Mouse (Mus musculus): Measurements from ENCODE around the gene Unc50. TPM values are rescaled to one million over a fixed set of nuclear protein-coding genes. Genes with fewer than 3 reads are reported as not detected.

Gene Unc50
- polyA plus RNA-seq, 1 experiment from 2014 or later, result 115 TPM

GRCm38 (mm10) chr1:37480731-37481130, 50.8 kb downstream of the Unc50 start:
- no peak for DNase-seq (ENCODE audit: low spot score)
- Histone ChIP-seq H3K4me3 (no peak overlapping the region), H3K4me1 (no peaks in the 10 kb centered on the region), H3K9me3 (replicated peaks) (no peaks in the 10 kb centered on the region), H3K36me3 (no peaks in the 10 kb centered on the region), H3K27ac (no peak overlapping the region), H3K27me3 (ENCODE audit: low read depth, poor library complexity, severe bottlenecking) (no peaks in the 10 kb centered on the region)
- WGBS, result 88% methylated on average over 6 of the region's 6 CpGs

DNA sequence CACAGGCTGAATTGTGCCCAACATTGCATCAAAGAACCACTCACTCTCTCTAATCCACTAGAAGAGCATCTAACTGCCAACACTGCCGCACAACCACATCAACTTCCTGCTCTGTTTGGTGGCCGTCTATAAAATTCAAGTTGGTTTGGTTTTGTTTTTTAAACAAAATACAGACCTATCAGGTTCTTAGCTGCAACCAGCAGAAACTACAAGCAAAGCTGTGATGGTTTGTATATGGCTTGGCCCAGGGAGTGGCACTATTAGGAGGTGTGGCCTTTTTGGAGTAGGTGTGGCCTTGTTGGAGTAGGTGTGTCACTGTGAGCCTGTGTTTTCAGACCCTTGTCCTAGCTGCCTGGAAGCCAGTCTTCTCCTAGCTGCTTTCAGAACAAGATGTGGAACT, 51.4 kb downstream of the Unc50 start:
- WGBS, result 94% methylated on average over 2 of the region's 2 CpGs

GRCm38 (mm10) chr1:37484612-37485011, 54.7 kb downstream of the Unc50 start:
- Histone ChIP-seq H3K27ac (no peak overlapping the region), H3K4me1 (no peaks in the 10 kb centered on the region), H3K9me3 (replicated peaks) (no peaks in the 10 kb centered on the region), H3K27me3 (ENCODE audit: low read depth, poor library complexity, severe bottlenecking) (no peaks in the 10 kb centered on the region), H3K36me3 (no peaks in the 10 kb centered on the region), H3K4me3 (no peak overlapping the region)
- 87% methylated on average over 4 of the region's 4 CpGs for WGBS
- no peak for DNase-seq (ENCODE audit: low spot score)

More for the DNA sequence above, 51.4 kb downstream of the Unc50 start:
- no peaks in the 10 kb centered on the region for H3K27me3 ChIP-seq (ENCODE audit: low read depth, poor library complexity, severe bottlenecking)
- no peak overlapping the region for H3K27ac ChIP-seq
- no peaks in the 10 kb centered on the region for H3K4me1 ChIP-seq
- H3K36me3 ChIP-seq, result no peaks in the 10 kb centered on the region
- no peak overlapping the region for H3K4me3 ChIP-seq
- no peaks in the 10 kb centered on the region for H3K9me3 ChIP-seq (replicated peaks)
- DNase-seq (ENCODE audit: low spot score), result no peak

DNA sequence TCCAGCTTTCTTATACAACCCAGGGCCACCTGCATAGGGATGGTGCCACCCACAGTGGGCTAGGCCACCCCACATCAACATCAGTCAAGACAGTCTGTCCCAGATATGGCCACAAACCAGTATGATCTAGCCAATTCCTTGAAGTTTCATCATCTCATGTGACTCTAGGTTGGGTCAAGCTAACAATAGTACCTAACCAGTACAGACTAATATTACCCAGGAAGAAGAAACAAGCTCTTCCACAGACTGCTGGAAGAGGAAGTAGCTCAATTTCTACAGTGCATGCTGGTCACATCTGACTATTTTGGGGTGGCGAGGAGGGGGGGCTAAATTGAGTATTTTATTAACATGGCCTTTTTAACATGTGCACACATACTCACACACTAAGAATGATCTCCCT, 56.5 kb downstream of the Unc50 start:
- no peak overlapping the region for H3K27ac ChIP-seq
- no peaks in the 10 kb centered on the region for H3K36me3 ChIP-seq
- H3K9me3 ChIP-seq (replicated peaks), result no peaks in the 10 kb centered on the region
- peaks cover 3% of the 10 kb centered on the region; the same call in 1 of the 2 replicates for H3K4me1 ChIP-seq
- no peaks in the 10 kb centered on the region for H3K27me3 ChIP-seq (ENCODE audit: low read depth, poor library complexity, severe bottlenecking)
- no peak for DNase-seq (ENCODE audit: low spot score)
- H3K4me3 ChIP-seq, result no peak overlapping the region
- 89% methylated on average over 1 of the region's 1 CpGs for WGBS

- no peak for DNase-seq (ENCODE audit: low spot score)
- H3K9me3 ChIP-seq (replicated peaks), result no peaks in the 10 kb centered on the region
- H3K36me3 ChIP-seq, result no peaks in the 10 kb centered on the region
- 90% methylated on average over 3 of the region's 3 CpGs for WGBS
- no peak overlapping the region for H3K27ac ChIP-seq
- H3K27me3 ChIP-seq (ENCODE audit: low read depth, poor library complexity, severe bottlenecking), result no peaks in the 10 kb centered on the region
- no peak overlapping the region for H3K4me3 ChIP-seq
- peaks cover 3% of the 10 kb centered on the region; the same call in 1 of the 2 replicates for H3K4me1 ChIP-seq
Observed at GRCm38 (mm10) chr1:37486994-37487393, 57.1 kb downstream of the Unc50 start.

GRCm38 (mm10) chr1:37488531-37488930, 58.6 kb downstream of the Unc50 start:
- no peak for DNase-seq (ENCODE audit: low spot score)
- Histone ChIP-seq H3K4me3 (no peak overlapping the region), H3K27ac (no peak overlapping the region), H3K27me3 (ENCODE audit: low read depth, poor library complexity, severe bottlenecking) (no peaks in the 10 kb centered on the region), H3K36me3 (no peaks in the 10 kb centered on the region), H3K9me3 (replicated peaks) (no peaks in the 10 kb centered on the region), H3K4me1 (peaks cover 3% of the 10 kb centered on the region; the same call in 1 of the 2 replicates)
- WGBS, result 91% methylated on average over 12 of the region's 12 CpGs

Other genes starting within 250 kb of the Unc50 start
- gene Cnga3, start 215.7 kb upstream of the Unc50 start, polyA plus RNA-seq (2016; fragmentation: Nextera tagmentation; extraction: Ambion mirVana), result not detected in 2 replicates
- gene Inpp4a, start 130.3 kb upstream of the Unc50 start, polyA plus RNA-seq (2016; fragmentation: Nextera tagmentation; extraction: Ambion mirVana), result 7.9 and 11.3 TPM in 2 replicates
- 57.5 and 63.1 TPM in 2 replicates for gene Coa5, start within 50 bp of the Unc50 start, polyA plus RNA-seq (2016; fragmentation: Nextera tagmentation; extraction: Ambion mirVana)
- gene Mgat4a, start 110.9 kb downstream of the Unc50 start, polyA plus RNA-seq (2016; fragmentation: Nextera tagmentation; extraction: Ambion mirVana), result 3.0 and 4.2 TPM in 2 replicates

Measured in limb, embryonic 10.5 days (tissue).